Mouse (Mus musculus) left cerebral cortex, adult 11 months (tissue): Measurements from ENCODE around the gene Olfr116.

Experiments
- DNase-seq: peaks from one replicate; pipeline ENCODE4 v3.0.0; 2022; ENCODE audit warnings: low spot score

Olfr116 gene

DNA sequence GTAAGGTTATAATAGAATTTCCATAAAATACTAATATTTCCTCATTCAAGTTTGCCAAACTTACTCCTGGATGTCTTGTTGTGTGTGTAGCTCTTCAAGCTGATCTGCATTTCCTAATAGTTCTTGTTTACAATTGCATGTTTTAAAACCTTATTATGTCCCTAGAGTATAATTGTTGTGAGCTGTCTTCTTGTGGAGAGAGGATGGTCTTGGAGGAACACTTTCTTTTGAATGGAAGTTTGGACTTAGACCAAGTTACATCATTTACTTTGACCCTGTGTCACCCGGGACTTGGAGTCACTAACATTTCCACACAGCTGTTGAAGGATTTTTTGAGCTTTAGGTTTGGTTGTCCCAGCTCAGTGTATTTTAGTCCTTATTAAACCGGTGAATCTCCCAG lies at the start of gene Olfr116, which contains the start of gene Olfr115:
Olfr116 (minus strand) TSS at position 191 of the 400 bp plus-strand sequence.
Olfr115 (minus strand) TSS at position 101 of the 400 bp plus-strand sequence.
- DNase-seq, result no peak

DNA sequence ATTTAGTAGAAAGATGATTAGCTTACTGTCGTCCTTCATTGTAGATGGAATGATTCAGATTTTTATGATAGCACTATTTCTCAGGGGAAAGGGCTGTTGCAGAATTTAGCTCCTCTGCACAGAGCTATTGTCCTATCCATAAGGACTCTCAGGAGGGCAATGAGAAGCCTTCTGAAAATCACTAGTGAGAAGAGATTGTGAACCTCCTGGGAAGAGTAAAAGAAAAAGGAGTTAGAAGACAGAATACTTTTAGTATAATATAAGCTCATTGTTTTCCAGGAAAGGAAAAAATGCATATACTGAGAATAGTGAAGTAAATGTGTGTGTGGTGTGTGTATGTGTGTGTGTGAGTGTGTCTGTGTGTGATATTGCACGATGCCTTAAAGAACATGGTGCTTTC lies 39.7 kb upstream of the Olfr116 start, which contains the start of gene Olfr118:
Olfr118 (plus strand) TSS at position 301 of the 400 bp plus-strand sequence.
- DNase-seq, result no peak

- DNase-seq, result no peak
Observed at GRCm38 (mm10) chr17:37663682-37664081, 36.7 kb upstream of the Olfr116 start, which contains the start of gene Olfr117. Gene Olfr117, minus strand, starts transcription at chr17:37663782.

- no peak for DNase-seq
Observed at GRCm38 (mm10) chr17:37592643-37593042, 34.4 kb downstream of the Olfr116 start, which contains the start of gene Olfr114. Gene Olfr114, minus strand, starts transcription at chr17:37592743.

- DNase-seq, result no peak
Observed at GRCm38 (mm10) chr17:37577563-37577962, 49.4 kb downstream of the Olfr116 start, which contains the start of gene Olfr113. Gene Olfr113, minus strand, starts transcription at chr17:37577663.
